Mouse (Mus musculus): ENCODE results near the gene Gpx4. TPM values are rescaled to one million over a fixed set of nuclear protein-coding genes. Genes with fewer than 3 reads are reported as not detected.
A peak's percentile ranks its signal among the peaks of the same experiment; 100 is the strongest.

The Gpx4 gene
- polyA plus RNA-seq, 1 experiment from 2014 or later, result 524 TPM

DNA sequence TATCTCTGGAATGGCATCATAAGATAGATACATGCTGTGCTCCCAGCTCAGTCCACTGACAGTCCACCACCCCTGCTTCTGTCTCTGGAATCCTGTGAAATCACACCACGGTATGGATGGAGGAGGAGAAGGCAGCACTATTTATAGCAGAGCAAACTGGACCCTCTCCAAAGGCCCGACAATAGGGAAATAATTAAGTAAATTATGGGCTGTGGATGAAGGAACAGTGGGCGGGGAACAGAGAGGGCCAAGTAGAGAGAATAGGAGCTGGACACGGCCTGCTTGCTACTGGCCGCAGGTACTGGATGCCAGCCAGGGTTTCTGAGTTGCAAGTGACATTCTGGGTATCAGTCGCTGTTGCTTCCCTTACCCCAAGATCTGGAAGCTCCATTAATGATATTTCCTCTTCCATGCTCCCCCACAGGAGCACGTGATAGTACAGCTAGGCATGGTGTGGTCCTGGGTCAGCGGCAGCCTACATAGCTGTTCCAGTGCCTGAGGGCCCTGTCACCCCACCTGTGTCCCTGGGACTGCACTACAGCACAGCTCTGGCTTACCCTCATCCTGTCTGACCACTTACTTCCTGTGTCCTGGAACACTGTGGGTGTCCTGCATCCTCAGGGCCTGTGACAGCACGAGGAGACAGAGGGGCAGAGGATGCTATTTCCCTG, 38.0 kb downstream of the Gpx4 start:
- no peak overlapping the region; the same call in 1 of the 2 replicates for H3K9ac ChIP-seq (replicated peaks)
- WGBS, result 91% methylated on average over 9 of the region's 9 CpGs
- H3K36me3 ChIP-seq, result peaks cover 52% of the 10 kb centered on the region
- no peak overlapping the region for H3K4me2 ChIP-seq (replicated peaks)
- ATAC-seq (ENCODE audit: low FRiP score, low read depth), result no peak
- no peaks in the 10 kb centered on the region for H3K9me3 ChIP-seq
- H3K27me3 ChIP-seq, result no peaks in the 10 kb centered on the region
- H3K4me3 ChIP-seq, result no peak overlapping the region
- H3K4me1 ChIP-seq, result no peaks in the 10 kb centered on the region
- H3K27ac ChIP-seq (replicated peaks), result no peak overlapping the region

DNA sequence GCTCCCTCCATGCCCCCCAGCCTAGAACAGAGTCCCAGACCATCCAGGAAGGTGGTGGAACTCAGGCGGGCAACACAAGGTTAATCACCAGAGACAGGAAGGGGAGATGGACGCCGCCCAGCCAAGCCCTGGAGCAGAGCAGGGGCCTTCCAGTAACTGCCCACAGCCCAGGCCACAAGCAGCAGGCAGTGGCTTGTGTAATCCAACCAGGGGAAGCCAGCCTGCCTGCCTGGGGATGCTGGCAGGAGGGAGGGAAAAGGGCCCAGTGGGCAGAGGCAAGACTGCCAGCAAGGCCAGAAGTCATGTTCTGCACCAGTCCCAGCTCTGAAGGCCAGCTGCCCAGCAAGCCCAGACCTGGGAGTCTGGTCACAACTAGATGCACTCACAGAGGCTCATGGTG, 39.9 kb downstream of the Gpx4 start:
- no peak for ATAC-seq (ENCODE audit: low FRiP score, low read depth)
- Histone ChIP-seq H3K4me1 (no peaks in the 10 kb centered on the region), H3K4me2 (replicated peaks) (no peak overlapping the region), H3K9ac (replicated peaks) (no peak overlapping the region; the same call in 1 of the 2 replicates), H3K9me3 (no peaks in the 10 kb centered on the region), H3K27ac (replicated peaks) (no peak overlapping the region), H3K27me3 (no peaks in the 10 kb centered on the region), H3K36me3 (peaks cover 33% of the 10 kb centered on the region), H3K4me3 (no peak overlapping the region)
- 82% methylated on average over 3 of the region's 3 CpGs for WGBS

DNA sequence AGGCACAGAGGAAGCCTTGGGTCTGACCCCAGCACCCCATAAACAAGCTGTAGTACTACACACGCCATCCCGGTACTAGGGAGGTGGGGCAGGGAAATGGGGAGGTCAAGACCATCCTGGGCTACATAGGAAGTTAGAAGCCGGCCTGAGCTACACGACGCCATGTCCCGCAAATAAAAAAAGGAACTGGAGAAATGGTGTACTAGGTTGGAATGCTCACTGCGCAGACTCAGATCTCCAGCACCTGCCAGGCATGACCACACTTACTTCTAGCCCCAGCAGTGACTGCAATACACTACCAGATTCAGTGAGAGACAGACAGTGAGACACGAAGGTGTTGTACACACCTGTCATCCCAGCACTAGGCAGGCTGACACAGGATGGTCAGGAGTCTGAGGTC, 40.5 kb downstream of the Gpx4 start:
- WGBS, result 95% methylated on average over 8 of the region's 8 CpGs
- ATAC-seq (ENCODE audit: low FRiP score, low read depth), result no peak

DNA sequence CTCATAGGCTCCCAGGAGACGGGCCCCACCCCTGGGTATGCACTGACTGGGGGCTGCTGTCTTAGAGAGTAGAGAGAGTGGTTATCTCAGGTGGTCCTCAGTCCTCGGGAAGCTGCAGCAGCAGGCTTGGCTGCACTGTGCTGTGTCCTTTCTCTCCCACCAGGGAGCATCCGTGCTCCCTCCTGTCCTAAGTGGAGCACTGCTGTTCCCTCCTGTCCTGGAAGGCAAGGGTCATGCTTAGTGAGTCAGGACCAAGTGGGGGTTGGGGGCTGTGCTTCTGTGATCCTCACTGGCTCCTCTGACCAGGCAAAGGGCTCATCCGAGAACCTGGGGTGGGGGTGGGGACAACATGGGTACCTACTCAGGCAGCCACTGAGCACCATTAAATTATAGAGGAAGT, 42.2 kb downstream of the Gpx4 start:
- Histone ChIP-seq H3K9me3 (no peaks in the 10 kb centered on the region), H3K4me1 (no peaks in the 10 kb centered on the region), H3K27me3 (no peaks in the 10 kb centered on the region), H3K4me2 (replicated peaks) (no peak overlapping the region), H3K9ac (replicated peaks) (no peak overlapping the region), H3K4me3 (no peak overlapping the region), H3K27ac (replicated peaks) (no peak overlapping the region), H3K36me3 (peaks cover 12% of the 10 kb centered on the region; the same call in 1 of the 2 replicates)
- 60% methylated on average over 4 of the region's 4 CpGs for WGBS
- no peak for ATAC-seq (ENCODE audit: low FRiP score, low read depth)

More for the DNA sequence above, 40.5 kb downstream of the Gpx4 start:
- H3K4me1 ChIP-seq, result no peaks in the 10 kb centered on the region
- H3K9ac ChIP-seq (replicated peaks), result no peak overlapping the region
- no peak overlapping the region for H3K27ac ChIP-seq (replicated peaks)
- H3K9me3 ChIP-seq, result no peaks in the 10 kb centered on the region
- H3K36me3 ChIP-seq, result peaks cover 27% of the 10 kb centered on the region
- H3K4me2 ChIP-seq (replicated peaks), result no peak overlapping the region
- H3K4me3 ChIP-seq, result no peak overlapping the region
- no peaks in the 10 kb centered on the region for H3K27me3 ChIP-seq

DNA sequence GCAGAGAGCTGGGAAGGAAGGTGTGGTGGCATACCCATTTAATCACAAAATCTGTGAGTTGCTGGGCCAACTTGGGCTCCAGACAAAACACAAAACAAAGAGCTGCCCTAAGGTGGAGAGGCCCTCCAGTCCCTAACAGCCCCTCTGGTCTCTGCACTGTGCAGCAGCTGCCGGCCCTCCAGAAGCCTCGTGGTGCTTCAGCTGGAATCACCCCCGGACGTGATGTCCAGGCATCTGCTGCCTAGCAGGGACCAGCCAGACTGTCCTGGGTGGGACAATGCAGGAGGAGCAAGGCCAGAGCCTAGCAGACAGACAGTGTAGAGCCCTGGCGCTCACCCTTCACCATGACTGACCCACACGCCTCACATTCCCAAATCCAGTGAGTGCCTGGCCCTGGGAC, 44.6 kb downstream of the Gpx4 start:
- 98% methylated on average over 6 of the region's 6 CpGs for WGBS
- Histone ChIP-seq H3K36me3 (no peaks in the 10 kb centered on the region), H3K4me1 (no peaks in the 10 kb centered on the region), H3K4me3 (no peak overlapping the region), H3K9me3 (no peaks in the 10 kb centered on the region), H3K27ac (replicated peaks) (no peak overlapping the region), H3K27me3 (no peaks in the 10 kb centered on the region), H3K9ac (replicated peaks) (no peak overlapping the region), H3K4me2 (replicated peaks) (no peak overlapping the region)
- ATAC-seq (ENCODE audit: low FRiP score, low read depth), result no peak

DNA sequence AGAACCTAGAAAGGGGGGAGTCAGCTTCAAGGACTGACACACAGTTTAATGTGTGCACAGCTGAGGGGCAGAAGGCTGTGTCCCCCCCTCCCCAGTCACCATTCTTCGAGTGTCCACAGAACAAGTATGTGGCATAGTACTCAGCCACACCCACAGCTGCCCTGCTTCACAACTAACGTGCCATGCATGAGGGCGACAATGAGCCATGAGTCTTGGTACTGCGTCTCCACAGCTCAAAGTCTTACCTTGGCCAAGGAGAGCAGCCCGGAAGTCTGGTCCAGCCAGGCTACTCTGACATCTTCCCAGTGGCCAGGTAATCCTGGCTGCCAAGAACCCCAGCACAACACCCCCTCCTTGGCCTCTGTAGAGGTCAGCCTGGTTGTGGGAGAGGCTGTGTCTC, 45.7 kb downstream of the Gpx4 start:
- Histone ChIP-seq H3K27ac (replicated peaks) (no peak overlapping the region), H3K4me1 (peaks cover 8% of the 10 kb centered on the region), H3K27me3 (no peaks in the 10 kb centered on the region), H3K4me3 (no peak overlapping the region), H3K9me3 (no peaks in the 10 kb centered on the region), H3K9ac (replicated peaks) (no peak overlapping the region), H3K36me3 (no peaks in the 10 kb centered on the region), H3K4me2 (replicated peaks) (no peak overlapping the region)
- ATAC-seq (ENCODE audit: low FRiP score, low read depth), result no peak
- 86% methylated on average over 5 of the region's 5 CpGs for WGBS

DNA sequence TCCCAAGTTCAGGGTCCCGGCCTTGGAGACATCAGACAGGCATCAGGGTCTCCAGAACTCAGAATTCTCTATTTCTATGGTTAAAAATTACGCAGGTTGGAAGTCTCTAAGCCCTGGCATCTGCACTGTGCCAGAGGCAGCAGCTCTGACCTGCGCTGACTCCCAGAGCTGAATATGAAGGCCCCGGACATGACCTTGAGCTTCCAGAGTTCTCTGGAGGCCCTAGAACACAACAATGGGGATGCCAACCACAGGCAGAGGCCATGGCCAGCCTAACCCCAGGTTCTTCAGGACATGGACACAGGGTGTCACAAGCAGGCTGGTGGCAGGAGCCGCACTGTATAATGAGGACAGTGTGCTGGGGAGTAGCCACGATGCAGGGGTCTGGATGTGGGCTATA, 47.1 kb downstream of the Gpx4 start:
- H3K36me3 ChIP-seq, result no peaks in the 10 kb centered on the region
- 91% methylated on average over 6 of the region's 6 CpGs for WGBS
- H3K9me3 ChIP-seq, result no peaks in the 10 kb centered on the region
- H3K4me1 ChIP-seq, result peaks cover 10% of the 10 kb centered on the region
- H3K27ac ChIP-seq (replicated peaks), result no peak overlapping the region
- ATAC-seq (ENCODE audit: low FRiP score, low read depth), result no peak
- H3K27me3 ChIP-seq, result no peaks in the 10 kb centered on the region
- H3K4me2 ChIP-seq (replicated peaks), result no peak overlapping the region
- no peak overlapping the region for H3K4me3 ChIP-seq
- no peak overlapping the region for H3K9ac ChIP-seq (replicated peaks)

DNA sequence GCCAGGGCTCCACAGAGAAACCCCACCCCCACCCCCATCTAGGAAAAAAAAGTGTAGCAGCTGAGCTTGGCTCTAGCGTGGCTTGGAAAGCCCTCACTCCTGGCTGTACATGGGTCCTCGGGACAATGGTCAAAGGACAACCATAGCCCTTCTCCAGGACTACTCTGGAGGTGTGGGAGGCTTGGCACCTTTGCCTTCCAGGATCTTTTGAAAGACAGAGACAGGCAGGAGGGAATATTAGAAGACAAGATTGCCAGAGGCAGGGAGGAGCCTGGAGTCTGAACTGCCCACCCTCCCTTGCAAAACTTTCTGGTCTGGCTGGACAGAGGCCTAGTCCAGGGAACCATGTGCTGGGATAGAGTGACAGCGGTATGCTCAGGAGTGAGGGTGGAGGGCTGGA, 47.7 kb downstream of the Gpx4 start:
- no peaks in the 10 kb centered on the region for H3K9me3 ChIP-seq
- 83% methylated on average over 3 of the region's 3 CpGs for WGBS
- H3K4me3 ChIP-seq, result no peak overlapping the region
- H3K4me2 ChIP-seq (replicated peaks), result no peak overlapping the region
- no peaks in the 10 kb centered on the region for H3K27me3 ChIP-seq
- H3K9ac ChIP-seq (replicated peaks), result no peak overlapping the region
- H3K36me3 ChIP-seq, result no peaks in the 10 kb centered on the region
- no peak overlapping the region for H3K27ac ChIP-seq (replicated peaks)
- ATAC-seq (ENCODE audit: low FRiP score, low read depth), result no peak
- H3K4me1 ChIP-seq, result peaks cover 10% of the 10 kb centered on the region

DNA sequence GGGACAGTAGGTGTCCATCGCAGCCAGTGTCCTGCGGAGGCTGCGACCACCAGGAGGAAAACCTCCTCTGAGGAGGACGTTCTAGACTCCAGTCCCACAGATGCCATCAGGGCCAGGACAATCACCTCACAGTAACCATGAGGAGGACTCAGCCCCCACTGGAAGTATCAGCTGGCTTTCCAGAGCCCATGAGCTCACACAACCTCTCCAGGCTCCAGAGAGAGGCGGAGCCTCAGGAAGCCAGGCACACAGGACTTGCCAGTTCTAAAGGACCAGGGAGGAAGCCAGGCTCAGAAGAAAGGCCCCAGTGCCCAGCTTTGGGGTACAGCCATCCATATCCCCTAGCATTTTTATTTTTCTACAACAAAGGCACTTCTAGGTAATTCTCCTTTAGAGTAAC, 48.6 kb downstream of the Gpx4 start:
- 85% methylated on average over 5 of the region's 5 CpGs for whole genome bisulfite sequencing
- no peak for ATAC-seq (ENCODE audit: low FRiP score, low read depth)
- Histone ChIP-seq H3K27ac (replicated peaks) (no peak overlapping the region), H3K4me1 (peaks cover 10% of the 10 kb centered on the region), H3K9me3 (no peaks in the 10 kb centered on the region), H3K9ac (replicated peaks) (0 out of 2 replicates have a peak overlapping the region, but pooled peaks have one; percentile 24), H3K4me2 (replicated peaks) (no peak overlapping the region), H3K36me3 (no peaks in the 10 kb centered on the region), H3K27me3 (no peaks in the 10 kb centered on the region), H3K4me3 (no peak overlapping the region)

DNA sequence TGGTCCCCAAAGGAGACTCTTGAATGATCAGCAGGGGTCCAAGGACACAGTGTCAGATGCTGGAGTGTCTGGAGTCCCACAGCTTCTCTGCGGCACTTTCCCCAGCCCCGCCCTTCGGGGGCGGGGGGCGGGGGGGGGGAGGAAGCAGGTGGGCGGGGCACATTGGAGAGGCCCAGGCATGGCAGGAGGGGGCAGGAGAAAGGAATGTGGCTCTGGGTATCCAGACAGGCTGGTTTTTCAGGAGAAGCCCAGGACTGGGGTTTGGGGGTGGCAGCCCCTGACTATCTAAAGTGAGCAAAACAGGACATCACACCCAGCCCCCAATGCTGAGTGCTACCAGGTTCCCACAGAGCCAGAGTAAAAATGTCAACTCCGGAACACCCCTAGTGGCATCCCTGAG, 50.3 kb downstream of the Gpx4 start:
- H3K4me2 ChIP-seq (replicated peaks), result no peak overlapping the region
- no peak overlapping the region for H3K4me3 ChIP-seq
- peaks cover 18% of the 10 kb centered on the region for H3K4me1 ChIP-seq
- H3K27me3 ChIP-seq, result no peaks in the 10 kb centered on the region
- 24% methylated on average over 6 of the region's 7 CpGs for WGBS
- H3K36me3 ChIP-seq, result no peaks in the 10 kb centered on the region
- H3K9ac ChIP-seq (replicated peaks), result no peak overlapping the region
- no peak overlapping the region for H3K27ac ChIP-seq (replicated peaks)
- no peak for ATAC-seq (ENCODE audit: low FRiP score, low read depth)
- H3K9me3 ChIP-seq, result no peaks in the 10 kb centered on the region

DNA sequence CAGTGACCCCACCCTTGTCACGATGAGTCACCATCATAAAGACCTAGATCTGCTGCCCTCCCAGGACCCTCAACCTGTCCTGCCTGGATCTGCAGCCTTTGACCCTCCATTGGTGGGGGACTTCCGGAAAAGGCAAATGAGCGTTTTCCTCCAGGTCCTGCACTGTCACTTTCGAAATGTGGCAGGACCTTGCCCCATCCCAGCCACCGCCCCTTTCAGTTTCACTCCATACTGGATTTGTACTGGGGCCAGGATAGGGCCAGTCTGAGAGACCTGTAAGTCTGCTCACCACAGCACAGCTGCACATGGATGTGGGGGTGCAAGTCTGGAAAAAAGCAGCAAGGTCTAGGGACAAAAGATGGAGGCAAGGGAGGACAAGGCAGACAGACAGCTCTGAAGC, 51.7 kb downstream of the Gpx4 start:
- Histone ChIP-seq H3K9me3 (no peaks in the 10 kb centered on the region), H3K9ac (replicated peaks) (no peak overlapping the region), H3K4me3 (no peak overlapping the region), H3K4me1 (peaks cover 21% of the 10 kb centered on the region), H3K27ac (replicated peaks) (no peak overlapping the region), H3K4me2 (replicated peaks) (no peak overlapping the region), H3K36me3 (no peaks in the 10 kb centered on the region), H3K27me3 (no peaks in the 10 kb centered on the region)
- no peak for ATAC-seq (ENCODE audit: low FRiP score, low read depth)
- 88% methylated on average over 5 of the region's 5 CpGs for WGBS

DNA sequence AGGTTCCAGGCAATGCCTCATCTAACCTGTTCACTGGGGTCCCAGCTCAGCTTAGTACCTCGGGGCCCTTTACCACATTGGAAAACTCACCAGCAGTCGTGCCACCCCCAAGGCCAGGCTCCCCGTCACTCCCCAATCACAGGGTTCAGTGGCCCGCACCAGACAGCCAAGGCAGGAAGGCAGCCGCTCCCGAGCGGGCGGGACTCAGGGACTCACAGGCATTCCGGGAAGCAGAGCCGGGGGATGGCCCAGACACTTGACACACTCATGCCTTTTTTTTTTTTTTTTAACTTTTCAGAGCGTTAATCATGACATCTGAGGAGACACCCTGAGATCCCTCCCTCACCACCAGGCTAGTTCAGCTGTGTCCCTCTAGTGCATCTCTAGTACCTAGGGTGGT, 54.0 kb downstream of the Gpx4 start:
- Histone ChIP-seq H3K9ac (replicated peaks) (no peak overlapping the region), H3K27me3 (no peaks in the 10 kb centered on the region), H3K4me1 (peaks cover 21% of the 10 kb centered on the region), H3K4me3 (no peak overlapping the region), H3K4me2 (replicated peaks) (peak overlapping the region; percentile 94; the same call in 1 of the 2 replicates), H3K9me3 (no peaks in the 10 kb centered on the region), H3K27ac (replicated peaks) (no peak overlapping the region), H3K36me3 (no peaks in the 10 kb centered on the region)
- ATAC-seq (ENCODE audit: low FRiP score, low read depth), result no peak
- WGBS, result 65% methylated on average over 11 of the region's 11 CpGs
